Mouse (Mus musculus) small intestine, adult 2 months (tissue): ENCODE measurements at regions not wholly inside any gene's neighbourhood (a gene's known extent, or its start where the extent isn't known, plus 50 kb on each side); places are given as distances from the start of the nearest gene placed in this dataset.

Source experiments
- CTCF ChIP-seq: fragments of 200-500 bp; IDR thresholded peaks from 2 replicates; pipeline ENCODE4 v1.5.1; 2012; ENCODE audit warnings: low read depth, mild to moderate bottlenecking, control low read depth, inconsistent platforms, low read length, moderate library complexity, mixed read lengths; ENCODE audit not compliant: insufficient replicate concordance, insufficient read length; ENCODE audit errors: extremely low read depth
- POLR2A ChIP-seq: fragments of 200-500 bp; IDR thresholded peaks from 2 replicates; pipeline ENCODE4 v1.6.1; 2012; ENCODE audit warnings: low read depth, mild to moderate bottlenecking, control low read depth, inconsistent platforms, low read length, moderate library complexity

- no peak for TF ChIP-seq CTCF
- no peak for TF ChIP-seq POLR2A
These were observed 169.9 kb upstream of the Dab2 start for GRCm38 (mm10) chr15:6129697-6130096.
